Mouse (Mus musculus) testis, adult 2 months (tissue): Measurements from ENCODE around the gene Itm2b. TPM values are rescaled to one million over a fixed set of nuclear protein-coding genes. Genes with fewer than 3 reads are reported as not detected.
A peak's percentile ranks its signal among the peaks of the same experiment; 100 is the strongest.

Experiments used
- H3K27ac ChIP-seq: fragments of 200-500 bp; 2 replicates; pipeline ENCODE4 v1.5.1; 2012; ENCODE audit warnings: low read depth, low read length; ENCODE audit not compliant: control insufficient read depth, insufficient read depth
- H3K27me3 ChIP-seq: fragments of 200-500 bp; 2 replicates; pipeline ENCODE4 v1.6.1; 2012; ENCODE audit warnings: mild to moderate bottlenecking, low read length, moderate library complexity; ENCODE audit not compliant: control insufficient read depth, insufficient read depth
- H3K36me3 ChIP-seq: fragments of 200-500 bp; 2 replicates; pipeline ENCODE4 v1.6.1; 2012; ENCODE audit warnings: mild to moderate bottlenecking, low read length; ENCODE audit not compliant: control insufficient read depth, insufficient read depth
- H3K4me1 ChIP-seq: fragments of 200-500 bp; 2 replicates; pipeline ENCODE4 v1.6.1; 2012; ENCODE audit warnings: low read length; ENCODE audit not compliant: control insufficient read depth, insufficient read depth
- H3K4me3 ChIP-seq: fragments of 200-500 bp; 2 replicates; pipeline ENCODE4 v1.5.1; 2012; ENCODE audit warnings: low read depth, mild to moderate bottlenecking, low read length, moderate library complexity, mixed read lengths; ENCODE audit not compliant: control insufficient read depth
- CTCF ChIP-seq: fragments of 200-500 bp; IDR thresholded peaks from 2 replicates; pipeline ENCODE4 v1.5.1; 2012; ENCODE audit warnings: low read depth, mild to moderate bottlenecking, inconsistent platforms, low read length, moderate library complexity; ENCODE audit not compliant: control insufficient read depth, insufficient read depth, insufficient replicate concordance
- POLR2A ChIP-seq: fragments of 200-500 bp; IDR thresholded peaks from 2 replicates; pipeline ENCODE4 v1.6.1; 2012; ENCODE audit warnings: low read depth, mild to moderate bottlenecking, inconsistent platforms, low read length, moderate library complexity; ENCODE audit not compliant: control insufficient read depth
- polyA plus RNA-seq: library from polyadenylated mRNA; depleted of rRNA; stranded (reverse); fragments of >200 nt; gene quantifications from 2 replicates; pipeline ENCODE4 v1.2.3, GENCODE M21; 2012

Itm2b gene
- polyA plus RNA-seq, 1 experiment: 330 TPM

DNA sequence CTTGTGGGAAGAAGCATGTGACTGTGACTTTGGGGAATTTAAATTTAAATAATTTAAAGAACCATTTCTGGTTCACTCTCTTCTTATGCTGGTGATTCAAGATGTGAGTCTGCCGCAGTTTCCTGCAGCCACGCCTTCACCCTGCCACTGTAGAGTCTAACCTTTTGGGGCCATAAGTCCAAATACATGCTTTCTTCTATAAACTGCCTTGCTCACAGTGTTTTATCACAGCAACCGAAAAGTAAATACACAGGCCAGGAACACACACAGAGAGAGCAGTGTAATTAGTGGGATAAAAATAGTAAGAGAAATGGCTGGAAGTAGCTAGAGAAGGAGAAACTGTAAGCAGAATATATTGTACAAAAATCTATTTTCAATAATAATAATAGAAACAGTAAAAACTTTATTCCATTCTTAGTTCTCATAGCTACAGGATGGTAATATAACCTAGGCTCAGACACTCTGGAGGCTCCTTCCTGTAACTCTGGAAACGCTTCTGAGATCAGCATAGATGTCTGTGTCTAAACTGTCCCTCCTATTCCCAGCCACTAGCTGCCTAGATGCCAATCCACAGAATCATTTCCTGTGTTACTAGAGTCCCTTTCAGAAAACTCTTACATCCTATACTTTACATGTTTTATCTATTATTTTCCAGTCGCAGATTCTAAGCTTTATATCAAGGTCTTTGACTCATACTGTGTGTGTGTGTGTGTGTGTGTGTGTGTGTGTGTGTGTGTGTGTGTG, 9.3 kb upstream of the Itm2b start:
- Histone ChIP-seq H3K27ac (no peak overlapping the region), H3K4me3 (no peak overlapping the region), H3K27me3 (no peaks in the 10 kb centered on the region), H3K36me3 (no peaks in the 10 kb centered on the region), H3K4me1 (no peaks in the 10 kb centered on the region)
- TF ChIP-seq POLR2A: no peak

DNA sequence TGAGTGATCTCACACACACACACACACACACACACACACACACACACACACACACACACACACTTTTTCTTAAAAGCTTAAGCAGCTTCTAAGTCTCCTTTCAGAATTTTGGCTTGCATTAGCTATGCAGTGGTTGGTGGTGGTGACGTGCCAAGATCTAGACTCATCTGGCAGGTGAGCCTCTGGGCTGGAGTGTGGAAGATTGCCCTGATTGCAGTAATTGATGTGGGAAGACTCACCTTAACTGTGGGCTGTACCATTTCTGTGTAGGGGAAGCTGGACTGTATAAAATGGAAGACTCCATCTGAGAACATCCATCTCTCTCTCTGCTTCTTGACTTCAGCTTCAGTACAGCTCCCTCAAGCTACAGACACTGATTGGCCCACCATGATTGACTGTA, 6.4 kb upstream of the Itm2b start:
- Histone ChIP-seq H3K4me3 (no peak overlapping the region), H3K4me1 (no peaks in the 10 kb centered on the region), H3K36me3 (no peaks in the 10 kb centered on the region), H3K27ac (no peak overlapping the region), H3K27me3 (no peaks in the 10 kb centered on the region)
- TF ChIP-seq POLR2A (no peak), CTCF (no peak)

DNA sequence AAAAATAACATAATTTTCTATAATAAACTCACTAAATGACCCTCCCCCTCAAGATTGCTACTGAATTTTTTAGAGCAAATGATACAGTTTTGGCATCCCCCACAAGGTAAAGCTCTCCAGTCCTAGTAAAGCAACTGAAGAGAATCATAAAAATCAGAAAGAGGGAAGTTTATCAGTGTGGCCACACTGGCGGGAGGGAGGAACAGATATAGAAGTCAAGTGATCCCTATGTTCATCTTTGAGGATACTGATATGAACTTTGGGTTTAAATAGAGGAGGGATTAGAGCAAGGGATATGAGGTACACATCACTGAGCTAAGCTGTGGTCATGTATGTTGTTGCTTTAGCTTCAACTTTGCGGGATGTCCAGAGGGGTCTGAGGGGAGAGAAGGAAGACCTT, 5.1 kb upstream of the Itm2b start:
- Histone ChIP-seq H3K27ac (no peak overlapping the region), H3K27me3 (no peaks in the 10 kb centered on the region), H3K4me1 (peaks cover 5% of the 10 kb centered on the region), H3K4me3 (no peak overlapping the region), H3K36me3 (no peaks in the 10 kb centered on the region)
- no peak for TF ChIP-seq CTCF
- no peak for TF ChIP-seq POLR2A

DNA sequence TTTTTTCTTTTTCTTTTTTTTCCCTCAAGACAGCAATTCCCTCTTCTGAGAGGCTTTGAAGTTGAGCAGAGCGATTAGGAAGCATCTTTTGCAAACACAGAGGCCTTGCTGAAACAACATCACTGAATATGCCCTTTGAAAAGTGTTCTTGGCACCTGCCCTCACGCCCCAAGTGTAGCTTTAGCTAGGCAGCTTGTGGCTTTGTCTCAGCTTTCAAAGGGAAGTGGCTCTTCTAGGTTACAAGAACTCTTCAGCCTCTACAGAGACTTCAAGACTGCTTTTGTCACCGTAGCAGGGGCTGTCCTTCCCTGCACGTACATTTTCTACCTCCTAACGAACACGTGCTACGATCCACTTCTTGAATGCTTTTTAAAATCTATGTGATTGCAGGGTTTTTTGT, 4.0 kb upstream of the Itm2b start:
- H3K27ac ChIP-seq: 0 out of 2 replicates have a peak overlapping the region, but pooled peaks have one; percentile 40
- no peak for TF ChIP-seq CTCF
- TF ChIP-seq POLR2A: no peak
- H3K36me3 ChIP-seq: no peaks in the 10 kb centered on the region
- H3K4me1 ChIP-seq: peaks cover 5% of the 10 kb centered on the region
- no peaks in the 10 kb centered on the region for H3K27me3 ChIP-seq
- H3K4me3 ChIP-seq: no peak overlapping the region

- TF ChIP-seq CTCF (no peak), POLR2A (no peak)
- Histone ChIP-seq H3K27ac (peak overlapping the region; percentile 72), H3K4me1 (peaks cover 5% of the 10 kb centered on the region), H3K27me3 (no peaks in the 10 kb centered on the region), H3K36me3 (no peaks in the 10 kb centered on the region), H3K4me3 (no peak overlapping the region)
Observed at GRCm38 (mm10) chr14:73388546-73388945, 3.5 kb upstream of the Itm2b start.

DNA sequence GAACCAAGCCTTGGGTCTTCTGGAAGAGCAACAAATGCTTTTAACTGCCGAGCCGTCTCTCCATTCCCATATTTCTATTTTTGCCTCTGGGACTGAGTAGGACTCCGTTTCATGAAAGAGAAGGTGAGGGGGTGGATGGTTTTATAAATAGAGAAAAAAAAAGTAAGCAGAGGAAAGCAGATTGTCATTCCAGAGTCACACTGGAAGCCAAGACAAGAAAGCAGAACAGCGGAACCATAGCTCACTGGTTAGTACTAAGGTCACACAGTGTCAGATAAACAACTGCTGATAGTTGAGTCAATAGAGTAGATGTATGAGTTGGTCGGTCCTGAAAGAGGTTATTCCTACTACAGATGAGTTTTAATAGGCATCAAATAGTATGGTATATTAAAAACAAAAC, 1.4 kb upstream of the Itm2b start:
- H3K4me1 ChIP-seq: peaks cover 5% of the 10 kb centered on the region
- no peak overlapping the region for H3K4me3 ChIP-seq
- no peak overlapping the region for H3K27ac ChIP-seq
- no peaks in the 10 kb centered on the region for H3K27me3 ChIP-seq
- H3K36me3 ChIP-seq: no peaks in the 10 kb centered on the region
- TF ChIP-seq CTCF (no peak), POLR2A (no peak)

DNA sequence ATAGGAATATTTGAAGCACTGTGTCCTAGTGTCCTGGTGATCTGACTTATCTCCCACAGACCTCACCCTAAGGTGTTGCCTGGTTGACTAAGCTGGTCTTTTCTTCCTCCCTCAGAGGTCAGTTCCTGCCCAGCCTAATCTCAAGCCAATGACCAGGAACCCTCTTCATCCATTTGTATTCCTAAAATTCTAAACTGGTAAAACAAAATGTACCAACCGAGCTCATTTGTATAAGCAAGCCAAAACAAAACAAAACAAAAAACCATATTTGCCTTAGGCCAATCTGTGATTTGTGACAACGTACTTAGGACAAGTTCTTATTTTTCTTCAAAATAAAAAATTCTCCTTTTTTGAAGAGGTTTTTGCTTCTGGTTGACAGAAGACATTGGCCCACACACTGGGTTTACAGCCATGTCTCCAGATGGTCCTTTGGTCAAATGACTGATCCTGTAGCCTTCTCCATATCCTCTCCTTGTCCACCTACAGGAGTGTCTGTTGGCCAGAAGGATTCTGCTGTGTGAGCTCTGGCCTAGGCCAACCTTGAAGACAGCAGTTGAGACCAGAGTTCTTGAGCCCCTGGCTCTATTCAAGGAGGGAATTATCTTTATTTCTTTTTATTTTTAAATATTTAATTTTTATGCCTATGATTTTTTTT, 758 bp upstream of the Itm2b start:
- Histone ChIP-seq H3K27ac (peak overlapping the region; percentile 22; the same call in 1 of the 2 replicates), H3K4me1 (peaks cover 5% of the 10 kb centered on the region), H3K4me3 (no peak overlapping the region), H3K36me3 (no peaks in the 10 kb centered on the region), H3K27me3 (no peaks in the 10 kb centered on the region)
- TF ChIP-seq CTCF (no peak), POLR2A (no peak)

GRCm38 (mm10) chr14:73384546-73384912, 560 bp downstream of the Itm2b start:
- Histone ChIP-seq H3K27ac (peak overlapping the region; percentile 73), H3K4me1 (peaks cover 5% of the 10 kb centered on the region), H3K27me3 (no peaks in the 10 kb centered on the region), H3K36me3 (no peaks in the 10 kb centered on the region), H3K4me3 (peak overlapping the region; percentile 84)
- TF ChIP-seq POLR2A (no peak), CTCF (no peak)
